Mouse (Mus musculus): ENCODE measurements around the gene Lcp2. TPM values are rescaled to one million over a fixed set of nuclear protein-coding genes. Genes with fewer than 3 reads are reported as not detected.

Lcp2 gene
- total and polyA plus RNA-seq, 3 experiments, result 55.7 to 70.0 (median 66.4) TPM

DNA sequence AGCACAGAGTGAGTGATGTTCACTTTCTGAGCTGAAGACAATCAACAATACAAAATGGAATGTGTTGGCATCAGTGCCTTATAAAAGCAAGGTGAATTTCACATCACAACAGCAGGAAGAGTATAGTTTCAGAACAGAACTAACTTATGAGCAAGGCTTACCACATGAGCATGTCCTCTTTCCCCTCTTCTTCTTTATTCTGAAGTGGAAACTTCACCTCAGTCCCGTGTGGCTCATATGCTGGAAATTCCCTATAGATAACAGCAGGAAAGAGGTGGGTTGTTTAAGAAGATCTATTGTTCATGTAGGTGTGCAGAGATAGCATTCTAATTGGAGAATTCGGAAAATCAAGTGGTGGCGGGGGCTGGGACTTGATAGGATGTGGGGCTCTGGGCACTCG lies 55.1 kb downstream of the Lcp2 start:
- H3K4me3 ChIP-seq (ENCODE audit: control insufficient read depth in 1 of 2, insufficient read depth in 1 of 2, low read depth in 2 of 2, low read length in 2 of 2), result no peak overlapping the region
- no peak overlapping the region for H3K9ac ChIP-seq (ENCODE audit: control insufficient read depth, low read depth, low read length, poor library complexity, severe bottlenecking)
- no peaks in the 10 kb centered on the region for H3K9me3 ChIP-seq (replicated peaks; ENCODE audit: insufficient read depth, low read length)
- H3K27ac ChIP-seq (ENCODE audit: control insufficient read depth, low read depth, low read length), result no peak overlapping the region
- no peaks in the 10 kb centered on the region for H3K4me1 ChIP-seq (ENCODE audit: control insufficient read depth in 1 of 2, insufficient read depth in 2 of 2, low read length in 2 of 2)
- no peak for DNase-seq (ENCODE audit: low read depth, low spot score)
- no peaks in the 10 kb centered on the region for H3K36me3 ChIP-seq (ENCODE audit: control insufficient read depth in 1 of 2, insufficient read depth in 2 of 2, low read length in 2 of 2)
- no peak for TF ChIP-seq RAD21 (IDR thresholded peaks at IDR 0.05; ENCODE audit: low read depth, low read length)
- no peak for TF ChIP-seq CHD1 (IDR thresholded peaks at IDR 0.05; ENCODE audit: low read depth, low read length)
- TF ChIP-seq ETS1 (IDR thresholded peaks at IDR 0.05; ENCODE audit: low read depth, low read length), result no peak
- no peak for TF ChIP-seq MAX (IDR thresholded peaks at IDR 0.05; ENCODE audit: low read length)
- TF ChIP-seq HCFC1 (IDR thresholded peaks at IDR 0.05; ENCODE audit: low read depth, low read length), result no peak
- TF ChIP-seq USF1 (IDR thresholded peaks at IDR 0.05; ENCODE audit: low read depth, low read length), result no peak
- TF ChIP-seq ZKSCAN1 (IDR thresholded peaks at IDR 0.05; ENCODE audit: low read depth, low read length), result no peak
- no peak for TF ChIP-seq GATA1 (IDR thresholded peaks at IDR 0.05; ENCODE audit: low read depth, low read length)
- TF ChIP-seq MAZ (IDR thresholded peaks at IDR 0.05; ENCODE audit: low read depth, low read length), result no peak
- no peak for TF ChIP-seq TCF12 (IDR thresholded peaks at IDR 0.05; ENCODE audit: low read depth, low read length)
- H3K79me2 ChIP-seq (ENCODE audit: control insufficient read depth, insufficient read depth, low read length, poor library complexity), result no peaks in the 10 kb centered on the region
- H3K27me3 ChIP-seq (ENCODE audit: control insufficient read depth in 1 of 2, insufficient read depth in 2 of 2, low read length in 2 of 2), result no peaks in the 10 kb centered on the region; a peak in 1 of 4 replicates

GRCm38 (mm10) chr11:34104919-34105318 lies 58.2 kb downstream of the Lcp2 start:
- Histone ChIP-seq H3K36me3 (ENCODE audit: control insufficient read depth in 1 of 2, insufficient read depth in 2 of 2, low read length in 2 of 2) (peaks cover 0 to 11% of the 10 kb centered on the region in 2 experiments; a peak in 2 of 4 replicates), H3K79me2 (ENCODE audit: control insufficient read depth, insufficient read depth, low read length, poor library complexity) (no peaks in the 10 kb centered on the region), H3K4me3 (ENCODE audit: control insufficient read depth in 1 of 2, insufficient read depth in 1 of 2, low read depth in 2 of 2, low read length in 2 of 2) (no peak overlapping the region), H3K4me1 (ENCODE audit: control insufficient read depth in 1 of 2, insufficient read depth in 2 of 2, low read length in 2 of 2) (peaks cover 8 to 14% of the 10 kb centered on the region in 2 experiments), H3K27ac (ENCODE audit: control insufficient read depth, low read depth, low read length) (no peak overlapping the region), H3K27me3 (ENCODE audit: control insufficient read depth in 1 of 2, insufficient read depth in 2 of 2, low read length in 2 of 2) (no peaks in the 10 kb centered on the region; a peak in 1 of 4 replicates), H3K9ac (ENCODE audit: control insufficient read depth, low read depth, low read length, poor library complexity, severe bottlenecking) (no peak overlapping the region), H3K9me3 (replicated peaks; ENCODE audit: insufficient read depth, low read length) (no peaks in the 10 kb centered on the region)
- DNase-seq (ENCODE audit: low read depth, low spot score), result no peak
- TF ChIP-seq TBP (IDR thresholded peaks at IDR 0.05; ENCODE audit: low read depth, low read length) (no peak), SIN3A (IDR thresholded peaks at IDR 0.05; ENCODE audit: low read length) (no peak), UBTF (IDR thresholded peaks at IDR 0.05; ENCODE audit: borderline replicate concordance, insufficient read depth, low read depth, low read length) (no peak), ZC3H11A (IDR thresholded peaks at IDR 0.05; ENCODE audit: low read depth, low read length) (no peak), CTCF (IDR thresholded peaks at IDR 0.05 in 2 of 3, conservative IDR thresholded peaks at IDR 0.05 in 1 of 3; ENCODE audit: control insufficient read depth in 1 of 3, insufficient read depth in 1 of 3, low read depth in 2 of 3, low read length in 3 of 3, poor library complexity in 1 of 3, severe bottlenecking in 1 of 3) (no peak), USF2 (IDR thresholded peaks at IDR 0.05; ENCODE audit: borderline replicate concordance in 1 of 2, insufficient read depth in 1 of 2, low read depth in 1 of 2, low read length in 2 of 2) (no peak), NELFE (IDR thresholded peaks at IDR 0.05; ENCODE audit: low read depth, low read length) (no peak), CHD2 (IDR thresholded peaks at IDR 0.05; ENCODE audit: low read length) (no peak), ELF1 (IDR thresholded peaks at IDR 0.05; ENCODE audit: low read depth, low read length) (no peak), POLR2AphosphoS5 (IDR thresholded peaks at IDR 0.05; ENCODE audit: borderline replicate concordance, low read depth, low read length) (no peak), SMC3 (IDR thresholded peaks at IDR 0.05; ENCODE audit: low read depth, low read length) (no peak), KAT2A (conservative IDR thresholded peaks at IDR 0.05; ENCODE audit: low read depth, low read length) (no peak), MAZ (IDR thresholded peaks at IDR 0.05; ENCODE audit: low read depth, low read length) (no peak)
